In genomic region chr1:135835716-135836483, GRCm38 (mm10) we compare ENCODE assay signal across 10 mouse cellular contexts. TPM values are rescaled to one million over a fixed set of nuclear protein-coding genes. Genes with fewer than 3 reads are reported as not detected.
DNase-seq lines count a peak whose midpoint lies in the region; ATAC-seq lines count a peak whose summit lies in the region.
"Had no signal": no experiment of that assay in that cellular context is flagged by ENCODE, and none has a peak within 500 bp of the region (broad histone marks: within the 10 kb centered on the region; RNA-seq: fewer than 3 reads in every experiment).

TSS of gene Tnnt2 (plus strand) at chr1:135836354.

- ATAC-seq in hindbrain, embryonic 12.5 days (ENCODE audit: low FRiP score) = no peak

- no peak for DNase-seq in hindbrain, embryonic 10.5 days (ENCODE audit: low spot score)
- peak; percentile 29 for DNase-seq in testis, postnatal 14 days (ENCODE audit: low spot score)
- DNase-seq in testis, postnatal 10 days (ENCODE audit: low spot score) = no peak
- peak; percentile 46 for DNase-seq in heart, postnatal 25 days (ENCODE audit: low spot score)
- no peak for DNase-seq in spleen, adult 12 weeks (ENCODE audit: low spot score)
- no peak for DNase-seq in spleen, postnatal 14 days (ENCODE audit: low spot score in 2 of 2)
- DNase-seq in kidney, postnatal 36 days = no peak
- DNase-seq: cerebellum, postnatal 25 days had no signal

- H3K36me3 ChIP-seq in hindbrain, embryonic 10.5 days = no peaks in the 10 kb centered on the region
- H3K36me3 ChIP-seq in hindbrain, embryonic 12.5 days = no peaks in the 10 kb centered on the region

- 46% methylated on average over 9 of the region's 9 CpGs for WGBS in hindbrain, embryonic 10.5 days
- WGBS in hindbrain, embryonic 12.5 days = 52% methylated on average over 9 of the region's 9 CpGs

- no peak within 1 kb of the TSS for H3K4me3 ChIP-seq in hindbrain, embryonic 10.5 days
- H3K4me3 ChIP-seq in hindbrain, embryonic 12.5 days = no peak within 1 kb of the TSS

- peak within 1 kb of the TSS; percentile 6 for H3K27ac ChIP-seq in hindbrain, embryonic 10.5 days
- no peak within 1 kb of the TSS for H3K27ac ChIP-seq in hindbrain, embryonic 12.5 days

- no peaks in the 10 kb centered on the region for H3K27me3 ChIP-seq in hindbrain, embryonic 10.5 days (ENCODE audit: insufficient read depth, poor library complexity, severe bottlenecking)
- no peaks in the 10 kb centered on the region for H3K27me3 ChIP-seq in hindbrain, embryonic 12.5 days

- no peaks in the 10 kb centered on the region for H3K9me3 ChIP-seq in hindbrain, embryonic 10.5 days
- H3K9me3 ChIP-seq in hindbrain, embryonic 12.5 days (replicated peaks) = no peaks in the 10 kb centered on the region

- intact Hi-C loops in heart, postnatal 25 days (cut with DNase I) = no loop called here

- no peak within 1 kb of the TSS for H3K9ac ChIP-seq in hindbrain, embryonic 12.5 days

- H3K4me2 ChIP-seq in hindbrain, embryonic 12.5 days (replicated peaks) = no peak within 1 kb of the TSS

- peaks cover 26% of the 10 kb centered on the region for H3K4me1 ChIP-seq in hindbrain, embryonic 10.5 days (replicated peaks)
- peaks cover 3% of the 10 kb centered on the region; the same call in 1 of the 2 replicates for H3K4me1 ChIP-seq in hindbrain, embryonic 12.5 days

RNA-seq across cellular contexts. Expression of gene Tnnt2, which starts in this region (rescaled TPM):
- polyA plus RNA-seq in hindbrain, embryonic 10.5 days (2016; fragmentation: Nextera tagmentation; extraction: Ambion mirVana) = 0.35 and 2.9 TPM in 2 replicates
- polyA plus RNA-seq in hindbrain, embryonic 12.5 days (2016; fragmentation: Nextera tagmentation; extraction: Ambion mirVana) = 5.1 and 18.5 TPM in 2 replicates
- total RNA-seq in heart, postnatal 25 days (2021) = 1,000 to 10,000 TPM; 8,717 to 8,772 TPM
- total RNA-seq: hematopoietic stem cell, adult 5-6 weeks had no signal

Comparison
In these comparisons a context has a peak if more than half of its experiments do, and no peak if none do; other contexts are left out.
1. DNase-seq: peak in testis, postnatal 14 days (single experiment) and heart, postnatal 25 days (single experiment); none in hindbrain, embryonic 10.5 days (single experiment), testis, postnatal 10 days (single experiment), spleen, adult 12 weeks (single experiment), spleen, postnatal 14 days (0 of 2) and kidney, postnatal 36 days (0 of 2).